Mouse (Mus musculus): Measurements from ENCODE around the gene Pclo. TPM values are rescaled to one million over a fixed set of nuclear protein-coding genes. Genes with fewer than 3 reads are reported as not detected.
"Not testable (repeated sequence)": the region's sequence is repeated elsewhere in the genome, so short reads cannot be mapped to it uniquely, and the experiment has no call there.

Pclo gene
- polyA plus RNA-seq, 1 experiment from 2014 or later = 0.04 TPM

DNA sequence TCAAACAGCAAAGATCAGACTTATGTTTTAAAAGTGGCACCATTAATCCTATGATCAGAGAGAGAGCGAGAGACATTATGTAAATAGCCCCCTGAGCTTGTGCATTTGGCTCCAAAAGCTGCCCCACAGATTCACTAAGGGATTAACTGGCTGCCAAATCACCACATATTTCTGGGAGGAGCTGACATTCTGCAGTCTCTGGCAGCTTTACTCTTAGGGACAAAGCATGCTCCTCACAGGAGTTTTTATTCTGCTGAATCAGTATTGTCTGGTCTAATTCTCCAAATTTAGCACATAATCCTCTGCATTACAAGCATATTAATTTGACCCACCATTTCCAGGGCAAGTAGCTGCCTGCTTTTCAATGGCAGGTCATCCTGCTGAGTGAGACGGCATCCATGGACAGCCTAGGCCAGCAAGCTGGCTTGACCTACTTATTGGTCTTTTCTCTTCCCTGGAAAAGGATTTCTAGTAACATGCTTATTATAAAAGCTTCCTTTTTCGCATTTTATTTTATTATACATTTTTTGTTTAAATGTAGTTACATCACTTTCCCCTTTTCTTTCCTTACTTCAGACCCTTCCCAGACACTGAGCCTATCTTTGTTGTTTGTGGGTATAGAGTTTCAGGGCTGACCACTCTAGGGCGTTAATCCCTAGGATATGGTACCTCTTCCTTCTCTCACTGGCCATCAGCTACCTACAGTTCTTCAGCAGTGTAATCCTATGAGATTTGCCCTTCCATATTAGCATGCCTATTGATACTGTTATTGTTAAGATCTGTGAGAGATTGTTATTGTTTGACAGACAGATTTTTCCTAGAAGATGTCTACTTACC, 319.7 kb downstream of the Pclo start:
- no peak for ATAC-seq (ENCODE audit: low read depth)

DNA sequence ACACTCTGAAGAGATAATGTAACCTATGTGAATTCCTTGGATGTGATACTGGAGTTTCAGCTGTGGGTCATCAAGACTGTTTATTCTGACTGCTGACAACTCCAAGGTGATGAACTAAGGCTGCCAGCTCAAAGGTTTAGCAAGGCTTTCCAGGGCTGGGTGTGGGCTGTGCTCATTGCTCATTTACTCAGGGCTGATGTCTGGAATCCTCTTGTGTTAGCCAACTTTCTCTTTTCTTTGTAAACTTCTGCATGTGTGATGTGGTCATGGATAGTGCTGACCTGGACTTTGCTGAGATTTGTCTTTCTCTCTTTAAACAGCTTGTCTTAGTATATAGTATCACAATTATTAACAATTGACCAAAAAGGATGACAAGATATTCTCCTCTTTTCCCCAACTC, 338.9 kb downstream of the Pclo start:
- Histone ChIP-seq H3K27ac (ENCODE audit: low read length) (no peak overlapping the region), H3K36me3 (ENCODE audit: control insufficient read depth, insufficient read depth) (no peaks in the 10 kb centered on the region), H3K4me2 (ENCODE audit: low read depth, low read length) (no peak overlapping the region), H3K4me1 (ENCODE audit: control insufficient read depth, low read depth, low read length) (no peaks in the 10 kb centered on the region), H3K4me3 (ENCODE audit: low read depth, low read length) (no peak overlapping the region), H3K27me3 (ENCODE audit: control insufficient read depth, insufficient read depth, low read depth, low read length) (no peaks in the 10 kb centered on the region), H3K9ac (ENCODE audit: low read depth, low read length) (no peak overlapping the region), H3K9me3 (replicated peaks; ENCODE audit: control insufficient read depth, low read length) (no peaks in the 10 kb centered on the region)
- ATAC-seq (ENCODE audit: low read depth) = no peak

More for the DNA sequence above, 319.7 kb downstream of the Pclo start:
- Histone ChIP-seq H3K27ac (ENCODE audit: low read length) (no peak overlapping the region), H3K9ac (ENCODE audit: low read depth, low read length) (no peak overlapping the region), H3K36me3 (ENCODE audit: control insufficient read depth, insufficient read depth) (no peaks in the 10 kb centered on the region), H3K4me2 (ENCODE audit: low read depth, low read length) (no peak overlapping the region), H3K27me3 (ENCODE audit: control insufficient read depth, insufficient read depth, low read depth, low read length) (no peaks in the 10 kb centered on the region), H3K9me3 (replicated peaks; ENCODE audit: control insufficient read depth, low read length) (no peaks in the 10 kb centered on the region), H3K4me1 (ENCODE audit: control insufficient read depth, low read depth, low read length) (no peaks in the 10 kb centered on the region), H3K4me3 (ENCODE audit: low read depth, low read length) (no peak overlapping the region)
- WGBS (ENCODE audit: insufficient replicate concordance) = 44% methylated on average over 4 of the region's 4 CpGs

DNA sequence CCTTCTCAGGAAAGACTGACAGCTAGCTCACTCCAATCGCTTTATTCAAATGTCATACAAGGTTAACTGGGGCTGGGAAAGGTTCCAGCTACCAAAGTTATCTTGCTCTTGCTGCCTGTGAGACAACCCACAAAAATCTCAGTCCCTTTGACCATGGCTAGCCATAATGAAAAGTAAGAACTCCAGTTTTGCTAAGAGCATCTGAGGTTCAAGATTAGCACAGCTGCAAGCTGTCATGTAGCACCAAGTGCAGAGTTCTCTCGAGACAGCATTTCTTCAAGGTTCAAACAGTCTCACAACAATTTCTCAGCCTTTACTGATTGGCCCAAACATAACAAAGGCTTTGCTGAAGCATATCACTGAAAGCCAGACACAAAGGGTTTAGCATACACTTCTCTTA, 370.6 kb downstream of the Pclo start:
- not testable (repeated sequence) for H3K27me3 ChIP-seq (ENCODE audit: control insufficient read depth, insufficient read depth, low read depth, low read length); ATAC-seq (ENCODE audit: low read depth); H3K9ac ChIP-seq (ENCODE audit: low read depth, low read length); H3K36me3 ChIP-seq (ENCODE audit: control insufficient read depth, insufficient read depth); H3K27ac ChIP-seq (ENCODE audit: low read length); H3K4me3 ChIP-seq (ENCODE audit: low read depth, low read length); H3K4me2 ChIP-seq (ENCODE audit: low read depth, low read length); H3K4me1 ChIP-seq (ENCODE audit: control insufficient read depth, low read depth, low read length); H3K9me3 ChIP-seq (replicated peaks; ENCODE audit: control insufficient read depth, low read length)
- 41% methylated on average over 1 of the region's 2 CpGs for WGBS (ENCODE audit: insufficient replicate concordance)

DNA sequence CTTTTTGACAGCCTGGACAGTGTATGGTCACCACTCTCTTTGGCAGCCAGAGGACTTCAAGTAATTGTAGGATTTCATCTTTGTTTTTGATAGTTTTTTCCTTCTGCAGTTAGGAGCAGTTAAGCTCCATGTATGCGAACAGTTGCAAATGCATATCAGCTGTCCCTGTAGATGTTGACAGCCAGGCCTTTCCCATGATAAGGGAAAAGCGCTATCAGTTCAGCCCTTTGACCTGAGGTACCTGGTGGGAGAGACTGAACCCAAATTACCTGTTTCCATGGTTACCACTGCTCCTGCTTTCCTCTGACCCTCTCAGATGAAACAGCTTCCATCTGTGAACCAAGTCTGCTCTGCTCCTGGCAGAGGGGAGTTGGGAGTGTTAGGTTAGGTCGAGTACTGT, 377.5 kb downstream of the Pclo start:
- no peak for ATAC-seq (ENCODE audit: low read depth)
- Histone ChIP-seq H3K36me3 (ENCODE audit: control insufficient read depth, insufficient read depth) (no peaks in the 10 kb centered on the region), H3K27me3 (ENCODE audit: control insufficient read depth, insufficient read depth, low read depth, low read length) (no peaks in the 10 kb centered on the region), H3K9me3 (replicated peaks; ENCODE audit: control insufficient read depth, low read length) (no peaks in the 10 kb centered on the region), H3K4me1 (ENCODE audit: control insufficient read depth, low read depth, low read length) (no peaks in the 10 kb centered on the region), H3K27ac (ENCODE audit: low read length) (no peak overlapping the region), H3K4me3 (ENCODE audit: low read depth, low read length) (no peak overlapping the region), H3K4me2 (ENCODE audit: low read depth, low read length) (no peak overlapping the region), H3K9ac (ENCODE audit: low read depth, low read length) (no peak overlapping the region)
- 36% methylated on average over 3 of the region's 3 CpGs for WGBS (ENCODE audit: insufficient replicate concordance)

DNA sequence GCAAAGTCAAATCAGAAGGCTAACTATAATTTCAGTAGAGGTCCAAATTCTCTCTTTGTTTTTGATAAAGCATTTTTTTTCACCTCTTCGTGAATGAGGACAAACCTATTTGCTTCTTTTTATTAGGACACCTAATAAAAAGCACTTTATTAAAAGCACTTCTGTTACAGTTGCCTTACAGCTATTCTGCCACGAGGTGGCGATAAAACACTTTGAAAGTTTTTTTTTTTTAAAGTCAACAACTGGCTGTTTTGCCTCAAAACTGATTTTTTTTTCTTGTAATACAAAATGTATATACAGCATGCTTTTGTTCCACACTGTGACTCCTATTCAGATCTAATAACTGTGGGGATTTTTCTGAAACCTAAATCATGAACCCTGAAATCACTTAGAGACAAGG, 388.8 kb downstream of the Pclo start:
- not testable (repeated sequence) for H3K27me3 ChIP-seq (ENCODE audit: control insufficient read depth, insufficient read depth, low read depth, low read length); ATAC-seq (ENCODE audit: low read depth); H3K9me3 ChIP-seq (replicated peaks; ENCODE audit: control insufficient read depth, low read length); H3K4me1 ChIP-seq (ENCODE audit: control insufficient read depth, low read depth, low read length); H3K4me3 ChIP-seq (ENCODE audit: low read depth, low read length); H3K27ac ChIP-seq (ENCODE audit: low read length); H3K9ac ChIP-seq (ENCODE audit: low read depth, low read length); H3K4me2 ChIP-seq (ENCODE audit: low read depth, low read length); H3K36me3 ChIP-seq (ENCODE audit: control insufficient read depth, insufficient read depth)
- 8% methylated on average over 3 of the region's 3 CpGs for WGBS (ENCODE audit: insufficient replicate concordance)

Measured in liver, embryonic 16.5 days (tissue).